Mouse (Mus musculus): Measurements from ENCODE around the gene Gopc.
"Not testable (repeated sequence)": the region's sequence is repeated elsewhere in the genome, so short reads cannot be mapped to it uniquely, and the experiment has no call there.

Gene Gopc

DNA sequence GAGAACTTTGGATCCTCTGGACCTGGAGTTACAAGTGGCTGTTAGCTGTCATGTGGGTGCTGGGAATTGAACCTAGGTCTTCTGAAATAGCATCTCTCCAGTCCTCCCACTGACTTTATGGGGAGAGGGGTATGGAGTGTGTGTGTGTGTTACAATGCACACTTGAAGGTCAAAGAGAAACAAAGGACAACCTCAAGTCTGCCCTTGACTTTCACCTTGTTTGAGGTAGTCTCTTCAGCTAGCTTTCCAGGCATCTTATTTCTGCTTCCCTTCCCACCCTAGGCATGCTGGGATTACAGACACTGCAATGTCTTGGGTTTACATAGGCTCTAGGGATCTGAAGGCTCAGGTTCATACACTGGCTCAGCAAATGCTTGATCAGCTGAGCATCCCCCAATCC lies 79.7 kb downstream of the Gopc start:
- DNase-seq (ENCODE audit: extremely low read depth, insufficient read length, low spot score) = no peak

DNA sequence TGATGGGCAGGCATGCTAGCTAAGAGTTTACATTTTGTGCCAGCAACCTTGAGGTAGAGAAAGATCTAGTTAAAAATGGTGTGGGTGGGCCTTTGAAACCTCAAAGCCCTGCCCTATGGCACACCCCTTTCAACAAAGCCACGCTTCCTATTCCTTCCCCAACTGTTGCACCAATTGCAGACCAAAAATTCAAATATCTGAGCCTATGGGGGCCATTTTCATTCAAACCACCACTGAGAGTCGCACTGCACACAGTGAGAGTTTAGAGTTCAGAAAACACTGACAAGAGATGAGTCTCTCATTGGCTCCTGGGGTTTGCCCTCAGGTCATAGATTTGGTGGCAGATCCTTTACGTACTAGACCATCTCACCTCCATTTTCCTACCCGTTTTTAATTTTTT lies 80.2 kb downstream of the Gopc start:
- DNase-seq (ENCODE audit: extremely low read depth, insufficient read length, low spot score) = no peak

DNA sequence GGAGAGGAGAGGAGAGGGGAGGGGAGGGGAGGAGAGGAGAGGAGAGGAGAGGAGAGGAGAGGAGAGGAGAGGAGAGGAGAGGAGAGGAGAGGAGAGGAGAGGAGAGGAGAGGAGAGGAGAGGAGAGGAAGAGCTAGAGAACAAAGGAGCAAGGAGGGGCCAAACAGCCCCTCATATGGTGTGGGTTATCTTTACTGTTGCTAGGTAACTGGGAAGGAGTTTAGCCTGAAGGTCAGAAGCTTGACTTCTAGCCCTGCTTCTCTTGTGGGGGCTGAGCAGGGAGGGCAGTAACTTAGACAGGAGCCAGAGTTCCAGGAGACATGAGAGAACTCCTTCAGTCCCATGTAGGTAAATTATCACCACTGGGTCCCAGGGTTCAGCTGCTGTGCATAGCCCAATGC lies 83.4 kb downstream of the Gopc start:
- DNase-seq (ENCODE audit: extremely low read depth, insufficient read length, low spot score) = not testable (repeated sequence)

- no peak for DNase-seq (ENCODE audit: extremely low read depth, insufficient read length, low spot score)
Observed at GRCm38 (mm10) chr10:52295934-52296333, 86.0 kb downstream of the Gopc start.

DNA sequence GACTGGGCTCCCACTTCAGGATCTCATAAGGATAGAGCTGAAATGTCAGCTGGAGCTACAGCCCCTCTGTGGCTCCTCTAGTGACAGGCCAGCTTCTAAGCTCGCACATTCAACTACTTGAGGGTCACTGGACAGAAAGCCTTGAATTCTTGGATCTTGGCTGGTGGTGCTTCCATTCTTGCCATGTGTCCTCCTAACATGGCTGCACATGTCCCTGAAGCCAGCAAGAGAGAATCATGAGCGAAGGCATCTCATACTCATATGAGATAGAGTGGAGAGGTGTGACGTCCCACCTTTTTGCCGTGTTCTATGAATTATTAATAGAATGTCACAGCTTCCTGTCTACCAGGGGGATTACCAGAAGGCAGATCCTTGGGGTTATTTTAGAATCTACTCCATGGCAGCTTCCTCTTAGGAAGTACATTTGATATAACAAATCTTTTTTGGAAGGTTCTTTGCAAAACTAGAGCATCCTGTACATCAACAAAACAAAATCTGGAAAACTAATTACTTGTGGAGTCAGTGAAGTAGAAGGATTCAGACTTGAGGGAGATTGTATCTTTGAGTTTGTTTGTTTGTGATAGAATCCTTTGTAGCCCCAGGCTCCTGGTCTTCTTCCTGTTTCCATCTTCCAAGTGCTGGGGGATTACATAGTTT lies 87.9 kb downstream of the Gopc start:
- no peak for DNase-seq (ENCODE audit: extremely low read depth, insufficient read length, low spot score)

DNA sequence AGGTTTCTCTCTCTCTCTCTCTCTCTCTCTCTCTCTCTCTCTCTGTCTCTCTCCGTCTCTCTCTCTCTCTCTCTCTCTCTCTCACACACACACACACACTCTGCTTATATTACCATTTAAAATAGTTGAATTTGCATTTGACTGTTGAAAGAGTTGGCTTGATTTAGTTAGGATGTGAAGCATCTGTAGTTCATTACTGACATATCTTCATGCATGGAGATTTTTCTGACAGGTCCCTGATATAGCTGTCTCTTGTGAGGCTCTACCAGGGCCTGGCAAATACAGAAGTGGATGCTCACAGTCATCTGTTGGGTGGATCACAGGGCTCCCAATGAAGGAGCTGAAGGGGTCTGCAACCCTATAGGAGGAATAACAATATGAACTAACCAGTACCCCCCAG lies 89.5 kb downstream of the Gopc start:
- not testable (repeated sequence) for DNase-seq (ENCODE audit: extremely low read depth, insufficient read length, low spot score)

DNA sequence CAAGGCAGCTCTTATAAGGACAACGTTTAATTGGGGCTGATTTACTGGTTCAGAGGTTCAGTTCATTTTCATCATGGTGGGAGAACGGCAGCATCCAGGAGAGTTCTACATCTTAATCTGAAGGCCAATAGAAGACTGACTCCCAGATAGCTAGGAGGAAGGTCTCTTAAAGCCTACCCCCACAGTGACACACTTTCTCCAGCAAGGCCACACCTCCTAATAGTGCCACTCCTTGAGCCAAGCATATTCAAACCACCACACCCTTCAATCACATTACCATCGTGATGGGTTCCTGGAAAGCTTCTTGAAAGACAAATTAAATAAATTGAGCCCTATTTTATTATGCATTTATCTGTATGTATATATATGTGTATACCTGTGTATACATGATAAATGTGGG lies 92.7 kb downstream of the Gopc start:
- no peak for DNase-seq (ENCODE audit: extremely low read depth, insufficient read length, low spot score)

GRCm38 (mm10) chr10:52287852-52288533 lies 93.9 kb downstream of the Gopc start:
- DNase-seq (ENCODE audit: extremely low read depth, insufficient read length, low spot score) = no peak
